Mouse (Mus musculus) testis, adult 2 months (tissue): ENCODE data around the gene Pi4ka. TPM values are rescaled to one million over a fixed set of nuclear protein-coding genes. Genes with fewer than 3 reads are reported as not detected.

ENCODE experiments used
- H3K27ac ChIP-seq: fragments of 200-500 bp; 2 replicates; pipeline ENCODE4 v1.5.1; 2012; ENCODE audit warnings: low read depth, low read length; ENCODE audit not compliant: control insufficient read depth, insufficient read depth
- H3K27me3 ChIP-seq: fragments of 200-500 bp; 2 replicates; pipeline ENCODE4 v1.6.1; 2012; ENCODE audit warnings: mild to moderate bottlenecking, low read length, moderate library complexity; ENCODE audit not compliant: control insufficient read depth, insufficient read depth
- H3K36me3 ChIP-seq: fragments of 200-500 bp; 2 replicates; pipeline ENCODE4 v1.6.1; 2012; ENCODE audit warnings: mild to moderate bottlenecking, low read length; ENCODE audit not compliant: control insufficient read depth, insufficient read depth
- H3K4me1 ChIP-seq: fragments of 200-500 bp; 2 replicates; pipeline ENCODE4 v1.6.1; 2012; ENCODE audit warnings: low read length; ENCODE audit not compliant: control insufficient read depth, insufficient read depth
- H3K4me3 ChIP-seq: fragments of 200-500 bp; 2 replicates; pipeline ENCODE4 v1.5.1; 2012; ENCODE audit warnings: low read depth, mild to moderate bottlenecking, low read length, moderate library complexity, mixed read lengths; ENCODE audit not compliant: control insufficient read depth
- CTCF ChIP-seq: fragments of 200-500 bp; IDR thresholded peaks from 2 replicates; pipeline ENCODE4 v1.5.1; 2012; ENCODE audit warnings: low read depth, mild to moderate bottlenecking, inconsistent platforms, low read length, moderate library complexity; ENCODE audit not compliant: control insufficient read depth, insufficient read depth, insufficient replicate concordance
- POLR2A ChIP-seq: fragments of 200-500 bp; IDR thresholded peaks from 2 replicates; pipeline ENCODE4 v1.6.1; 2012; ENCODE audit warnings: low read depth, mild to moderate bottlenecking, inconsistent platforms, low read length, moderate library complexity; ENCODE audit not compliant: control insufficient read depth
- polyA plus RNA-seq: library from polyadenylated mRNA; depleted of rRNA; stranded (reverse); fragments of >200 nt; gene quantifications from 2 replicates; pipeline ENCODE4 v1.2.3, GENCODE M21; 2012

Gene Pi4ka
- polyA plus RNA-seq, 1 experiment, result 88.7 TPM

DNA sequence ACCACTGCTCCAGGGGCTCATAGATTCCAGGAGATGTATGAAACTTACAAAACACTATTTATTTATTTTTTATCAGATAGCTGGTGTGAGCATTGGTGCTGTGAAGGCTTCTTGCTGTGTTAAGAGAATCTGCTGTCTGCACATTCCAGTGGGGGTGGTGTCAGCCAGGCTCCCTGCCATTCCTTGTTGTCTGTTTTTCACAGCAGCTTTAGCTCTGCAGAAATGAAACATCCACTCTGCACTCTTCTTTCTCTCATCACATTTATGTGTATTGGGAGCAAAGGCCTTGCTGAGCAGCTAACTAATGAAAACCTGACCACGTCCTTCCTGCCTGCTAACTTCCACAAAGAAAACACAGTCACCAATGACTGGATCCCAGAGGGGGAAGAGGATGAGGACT is 70.0 kb downstream of the Pi4ka start:
- TF ChIP-seq POLR2A (no peak), CTCF (no peak)
- no peaks in the 10 kb centered on the region for H3K4me1 ChIP-seq
- no peak overlapping the region for H3K4me3 ChIP-seq
- H3K27ac ChIP-seq, result no peak overlapping the region
- H3K36me3 ChIP-seq, result no peaks in the 10 kb centered on the region; the same call in 1 of the 2 replicates
- H3K27me3 ChIP-seq, result no peaks in the 10 kb centered on the region

DNA sequence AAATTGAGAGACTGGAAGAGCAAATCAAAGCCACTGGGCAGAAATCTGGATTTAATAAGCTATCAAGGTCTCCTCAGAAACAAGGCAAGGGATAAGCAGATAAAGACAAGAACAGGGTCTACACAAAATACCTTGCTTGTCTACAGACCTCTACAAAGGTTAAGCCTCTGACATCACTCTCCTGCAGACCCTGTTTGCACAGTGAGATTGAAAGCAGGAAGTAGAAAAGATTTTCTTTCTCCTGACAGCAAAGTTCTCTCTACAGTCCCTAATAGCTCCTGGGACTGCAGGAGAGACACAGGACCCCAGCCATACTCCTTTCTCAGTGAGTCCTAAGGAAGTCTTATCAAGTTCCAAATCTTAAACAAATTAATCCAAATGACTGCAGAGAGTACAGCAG is 71.5 kb downstream of the Pi4ka start:
- H3K27me3 ChIP-seq, result no peaks in the 10 kb centered on the region
- no peak overlapping the region for H3K27ac ChIP-seq
- H3K4me1 ChIP-seq, result no peaks in the 10 kb centered on the region
- H3K4me3 ChIP-seq, result no peak overlapping the region
- no peaks in the 10 kb centered on the region for H3K36me3 ChIP-seq
- TF ChIP-seq CTCF (no peak), POLR2A (no peak)

DNA sequence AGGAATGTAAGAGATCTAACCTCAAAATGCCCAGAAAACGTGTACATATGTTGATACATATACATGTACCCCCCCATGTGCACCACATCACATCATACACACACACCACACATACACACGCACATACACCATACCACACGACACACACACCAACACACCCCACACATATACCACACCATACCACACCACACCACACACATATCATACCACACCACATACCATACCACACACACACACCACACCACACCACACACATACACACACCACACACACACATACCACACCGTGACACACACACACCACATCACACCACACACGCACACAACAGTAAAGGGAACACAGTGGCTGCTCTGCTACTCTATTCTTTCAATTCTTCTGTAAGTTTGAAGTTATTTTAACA is 74.3 kb downstream of the Pi4ka start:
- Histone ChIP-seq H3K4me1 (no peaks in the 10 kb centered on the region), H3K27ac (no peak overlapping the region), H3K4me3 (no peak overlapping the region), H3K27me3 (no peaks in the 10 kb centered on the region), H3K36me3 (no peaks in the 10 kb centered on the region)
- TF ChIP-seq CTCF, result no peak
- TF ChIP-seq POLR2A, result no peak

DNA sequence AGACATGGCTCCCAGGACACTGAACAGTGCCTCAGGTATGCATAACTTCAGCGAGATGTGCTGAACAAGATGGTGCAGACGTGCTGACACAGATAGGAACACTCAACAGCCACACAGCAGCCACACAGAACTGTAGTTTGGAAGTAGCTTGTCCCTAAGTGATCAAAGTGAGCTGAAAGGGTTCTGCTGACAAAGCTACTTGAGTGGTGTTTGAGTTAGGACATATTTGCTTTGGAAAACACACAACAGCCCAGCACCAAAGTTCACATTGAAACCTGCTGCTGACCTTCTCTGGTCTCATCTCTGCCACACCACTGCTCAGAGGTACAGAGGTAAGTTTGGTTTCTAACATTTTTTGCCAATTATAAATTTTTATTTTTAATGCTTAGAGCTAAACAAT is 75.0 kb downstream of the Pi4ka start, which contains the start of gene Serpind1:
TSS of gene Serpind1 (plus strand) at position 256 of the 400 bp plus-strand sequence.
- no peak within 1 kb of the TSS for H3K27ac ChIP-seq
- TF ChIP-seq CTCF (no peak), POLR2A (no peak)

DNA sequence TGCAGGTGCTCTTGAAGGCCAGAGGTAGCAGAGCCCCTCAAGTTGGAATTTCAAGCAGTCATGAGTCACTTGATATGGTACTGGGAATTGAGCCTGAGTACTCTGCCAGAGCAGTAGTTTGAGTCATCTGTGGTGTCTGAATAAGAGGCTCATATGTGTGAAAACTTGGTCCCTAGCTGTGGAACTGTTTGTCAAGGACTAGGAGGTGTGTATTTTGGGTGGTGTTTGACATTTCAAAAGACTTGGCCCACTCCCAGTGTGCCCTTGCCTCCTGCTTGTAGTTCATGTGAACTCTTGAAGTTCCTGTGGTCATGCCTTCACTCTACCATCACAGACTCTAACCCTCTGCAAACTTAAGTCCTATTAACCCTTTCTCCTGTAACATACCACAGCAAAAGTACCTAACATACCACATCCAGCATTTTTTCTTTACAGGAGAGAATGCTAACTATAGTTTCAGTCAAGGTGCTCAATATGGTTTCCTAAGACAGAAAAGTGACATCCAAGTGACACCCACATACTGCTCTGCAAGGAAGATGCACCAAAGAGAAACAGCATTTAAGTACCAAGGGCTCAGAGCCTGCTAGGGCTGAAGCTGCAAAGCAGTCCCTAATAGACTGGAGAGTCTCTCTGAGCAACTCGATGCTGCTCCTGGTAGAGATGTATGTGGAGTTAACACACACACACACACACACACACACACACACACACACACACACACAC is 76.1 kb downstream of the Pi4ka start:
- Histone ChIP-seq H3K36me3 (no peaks in the 10 kb centered on the region), H3K27ac (no peak overlapping the region), H3K4me1 (no peaks in the 10 kb centered on the region), H3K27me3 (no peaks in the 10 kb centered on the region), H3K4me3 (no peak overlapping the region)
- no peak for TF ChIP-seq CTCF
- no peak for TF ChIP-seq POLR2A

More for the DNA sequence above, 75.0 kb downstream of the Pi4ka start, which contains the start of gene Serpind1:
- no peak within 1 kb of the TSS for H3K4me3 ChIP-seq
- no peaks in the 10 kb centered on the region for H3K4me1 ChIP-seq
- no peaks in the 10 kb centered on the region for H3K27me3 ChIP-seq
- no peaks in the 10 kb centered on the region for H3K36me3 ChIP-seq

DNA sequence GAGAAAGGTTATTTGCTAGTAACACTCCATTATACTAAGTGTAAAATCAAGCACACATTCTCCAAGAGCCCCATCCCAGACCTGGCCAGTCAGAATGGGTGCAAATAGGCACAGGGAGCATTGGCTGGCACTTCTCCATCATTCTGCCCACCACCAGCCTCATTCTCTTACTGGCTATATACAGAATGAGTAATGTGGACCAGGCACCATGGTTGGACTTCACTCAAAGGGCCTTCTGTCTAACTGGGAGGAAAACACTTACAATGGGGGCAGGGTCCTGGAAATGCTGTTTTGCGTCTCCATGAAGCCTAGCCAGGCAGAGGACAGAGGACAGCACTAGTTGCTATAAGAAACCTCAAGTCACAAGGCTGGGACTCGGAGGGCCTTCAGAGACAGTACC is 80.0 kb downstream of the Pi4ka start:
- TF ChIP-seq POLR2A (no peak), CTCF (no peak)
- Histone ChIP-seq H3K27ac (no peak overlapping the region), H3K36me3 (peaks cover 1% of the 10 kb centered on the region), H3K4me3 (no peak overlapping the region), H3K27me3 (no peaks in the 10 kb centered on the region), H3K4me1 (no peaks in the 10 kb centered on the region)

DNA sequence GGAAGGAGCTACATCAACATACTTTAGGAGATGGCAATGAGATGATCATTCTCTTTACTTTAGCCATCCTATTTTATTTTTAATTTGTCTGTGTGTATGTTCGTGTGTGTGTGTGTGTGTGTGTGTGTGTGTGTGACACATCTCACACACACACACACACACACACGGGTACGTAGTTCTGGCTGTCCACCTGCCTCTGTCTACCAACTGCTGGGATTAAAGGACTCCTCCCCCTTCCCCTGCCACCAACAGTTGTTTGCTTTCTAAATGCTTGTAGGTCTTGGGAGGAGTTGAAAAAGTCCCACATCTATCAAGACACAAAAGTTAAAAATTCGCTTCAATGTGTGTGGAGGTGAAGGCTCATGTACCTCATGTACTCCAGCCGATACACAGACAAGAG is 81.4 kb downstream of the Pi4ka start:
- no peaks in the 10 kb centered on the region for H3K4me1 ChIP-seq
- no peak overlapping the region for H3K4me3 ChIP-seq
- TF ChIP-seq POLR2A (no peak), CTCF (no peak)
- H3K27ac ChIP-seq, result no peak overlapping the region
- peaks cover 1% of the 10 kb centered on the region for H3K36me3 ChIP-seq
- no peaks in the 10 kb centered on the region for H3K27me3 ChIP-seq
